Mouse (Mus musculus): Measurements from ENCODE around the gene Atp6v1e1.
"Not testable (repeated sequence)": the region's sequence is repeated elsewhere in the genome, so short reads cannot be mapped to it uniquely, and the experiment has no call there.

The Atp6v1e1 gene

DNA sequence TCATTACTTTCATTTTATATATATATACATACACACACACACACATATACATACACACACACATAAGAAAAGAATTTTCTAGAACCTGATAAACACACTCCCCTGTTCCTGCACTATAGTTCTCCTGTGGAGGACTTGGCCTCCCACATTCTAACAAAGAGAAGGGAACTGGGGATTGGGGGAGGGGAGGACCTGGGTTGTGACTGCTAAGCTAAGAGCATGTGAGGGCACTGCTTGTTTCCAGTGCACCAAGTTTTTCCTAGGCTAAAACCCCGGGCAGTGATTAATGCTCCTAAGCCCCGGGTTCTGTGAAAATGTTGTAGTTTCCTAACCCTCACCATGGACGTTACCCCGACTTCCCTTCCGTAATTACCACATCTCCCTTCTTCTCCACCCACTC, 2.4 kb downstream of the Atp6v1e1 start:
- no peak for DNase-seq (ENCODE audit: low spot score in 2 of 2)

DNA sequence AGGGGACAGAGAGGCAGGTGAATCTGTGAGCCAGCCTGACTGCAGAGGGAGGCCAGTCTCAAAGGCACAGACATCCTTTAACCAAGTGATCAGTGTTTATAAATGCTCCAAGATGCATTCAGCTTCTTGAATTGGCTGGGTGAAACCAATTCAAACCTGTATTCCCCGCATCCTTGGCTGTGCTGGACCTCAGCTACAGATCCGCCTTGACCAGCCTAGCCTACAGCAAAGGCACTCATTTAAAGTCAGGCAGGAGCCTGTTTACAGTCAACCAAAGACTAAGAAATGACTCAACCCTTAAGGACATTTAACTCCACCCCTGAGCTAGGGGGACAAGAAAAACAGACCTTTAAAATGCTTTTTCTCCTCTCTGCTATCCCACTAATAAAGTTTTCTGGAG, 3.3 kb downstream of the Atp6v1e1 start:
- no peak for DNase-seq (ENCODE audit: low spot score in 2 of 2)

- not testable (repeated sequence) for DNase-seq (ENCODE audit: low spot score in 2 of 2)
Observed at GRCm38 (mm10) chr6:120811999-120812398, 10.6 kb downstream of the Atp6v1e1 start.

GRCm38 (mm10) chr6:120807738-120808081, 14.9 kb downstream of the Atp6v1e1 start:
- DNase-seq (ENCODE audit: low spot score in 2 of 2): no peak

GRCm38 (mm10) chr6:120806999-120807737, 15.4 kb downstream of the Atp6v1e1 start:
- DNase-seq (ENCODE audit: low spot score in 2 of 2): no peak

- no peak for DNase-seq (ENCODE audit: low spot score in 2 of 2)
Observed at GRCm38 (mm10) chr6:120799581-120800041, 23.0 kb downstream of the Atp6v1e1 start.

- DNase-seq (ENCODE audit: low spot score in 2 of 2): no peak
Observed at GRCm38 (mm10) chr6:120798905-120799304, 23.7 kb downstream of the Atp6v1e1 start.

GRCm38 (mm10) chr6:120798019-120798418, 24.6 kb downstream of the Atp6v1e1 start:
- no peak for DNase-seq (ENCODE audit: low spot score in 2 of 2)

DNA sequence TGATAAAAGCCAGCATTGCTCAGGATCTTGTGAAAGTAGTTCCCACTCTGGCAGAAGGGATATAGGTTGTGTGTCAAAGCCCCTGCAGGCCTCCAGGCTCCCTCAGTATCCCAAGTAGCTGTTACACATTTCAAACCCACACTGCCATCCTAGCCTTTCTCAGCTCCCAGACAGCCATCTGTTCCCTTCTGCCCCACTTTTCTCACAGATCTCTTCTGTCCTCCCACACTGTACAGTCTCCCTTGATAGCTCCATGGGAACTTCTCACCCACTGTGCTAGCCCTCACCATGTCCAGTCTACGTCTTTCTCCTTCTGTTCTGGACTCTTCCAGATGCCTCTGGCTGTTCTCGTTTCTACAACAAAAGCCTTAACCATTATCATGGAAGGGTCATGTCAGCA, 26.5 kb downstream of the Atp6v1e1 start:
- DNase-seq (ENCODE audit: low spot score in 2 of 2): no peak

- no peak for DNase-seq (ENCODE audit: low spot score in 2 of 2)
Observed at GRCm38 (mm10) chr6:120795422-120796086, 27.0 kb downstream of the Atp6v1e1 start.

DNA sequence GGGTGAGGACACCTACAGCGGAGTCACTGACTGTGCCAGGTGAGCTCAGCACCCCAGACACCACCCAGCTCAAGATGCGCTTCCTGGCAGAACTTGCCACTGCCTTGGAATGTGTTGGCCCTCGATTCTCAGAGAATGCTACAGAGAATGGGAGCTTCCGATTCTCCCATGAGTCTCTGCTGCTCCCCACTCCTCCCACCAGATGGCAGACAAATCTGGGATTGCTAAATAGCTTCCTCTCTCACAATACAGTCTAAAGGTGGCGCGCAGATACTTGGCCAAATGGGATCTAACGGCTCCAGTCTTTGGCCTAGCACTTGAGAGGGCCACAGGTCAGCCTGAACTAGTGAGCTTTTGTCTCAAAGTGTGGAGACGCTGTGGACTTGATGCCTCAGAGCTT, 29.6 kb downstream of the Atp6v1e1 start:
- no peak for DNase-seq (ENCODE audit: low spot score in 2 of 2)

- no peak for DNase-seq (ENCODE audit: low spot score in 2 of 2)
Observed at GRCm38 (mm10) chr6:120790717-120791116, 31.9 kb downstream of the Atp6v1e1 start.

- no peak for DNase-seq (ENCODE audit: low spot score in 2 of 2)
Observed at GRCm38 (mm10) chr6:120790153-120790552, 32.4 kb downstream of the Atp6v1e1 start.

- DNase-seq (ENCODE audit: low spot score in 2 of 2): no peak
Observed at GRCm38 (mm10) chr6:120788904-120789303, 33.7 kb downstream of the Atp6v1e1 start.

DNA sequence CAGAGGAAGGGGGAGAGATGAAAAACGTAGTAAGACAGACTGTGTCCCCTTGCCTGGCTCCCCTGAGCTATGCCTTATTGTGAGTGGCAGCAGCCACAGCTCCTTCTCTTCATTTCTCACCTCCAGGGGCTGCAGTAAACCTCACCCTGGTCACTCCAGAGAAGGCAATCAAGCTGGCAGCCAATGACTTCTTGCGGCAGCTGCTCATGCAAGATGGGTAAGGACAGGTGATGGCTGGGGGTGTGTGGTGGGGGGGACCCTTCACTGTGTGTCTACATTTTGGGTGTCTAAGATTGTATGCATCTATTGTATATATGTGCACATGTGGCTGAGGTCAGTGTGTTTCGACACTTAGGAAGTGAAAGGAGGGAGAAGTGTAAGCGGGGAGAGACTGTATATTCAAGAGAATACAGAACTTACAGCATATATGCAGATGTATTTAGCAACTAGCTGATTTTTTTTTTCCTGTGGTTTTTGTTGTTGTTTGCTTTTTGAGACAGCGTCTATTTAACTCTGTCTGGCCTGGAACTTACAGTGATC, 34.5 kb downstream of the Atp6v1e1 start:
- DNase-seq (ENCODE audit: low spot score in 2 of 2): no peak

GRCm38 (mm10) chr6:120784351-120784750, 38.2 kb downstream of the Atp6v1e1 start:
- no peak for DNase-seq (ENCODE audit: low spot score in 2 of 2)

GRCm38 (mm10) chr6:120782948-120783347, 39.6 kb downstream of the Atp6v1e1 start:
- DNase-seq (ENCODE audit: low spot score in 2 of 2): no peak

DNA sequence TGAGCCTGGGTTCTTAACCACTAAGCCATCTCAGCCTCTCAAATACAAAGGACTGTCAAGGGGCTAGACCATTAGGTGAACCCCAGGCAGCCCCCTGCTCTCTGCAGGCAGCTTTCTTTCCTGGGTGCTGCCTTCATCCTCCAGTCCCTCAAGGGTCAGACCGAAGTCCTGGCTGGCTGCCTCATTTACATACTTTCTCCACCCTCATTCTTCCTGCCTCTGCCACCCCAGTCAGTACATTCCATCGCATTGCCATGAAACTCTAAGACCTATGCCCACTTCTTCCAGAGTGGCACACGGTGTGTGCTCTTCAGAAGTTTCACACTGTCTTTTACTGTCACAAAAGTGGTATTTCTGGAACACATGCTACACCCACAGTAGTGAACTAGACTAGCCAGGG, 44.4 kb downstream of the Atp6v1e1 start:
- no peak for DNase-seq (ENCODE audit: low spot score in 2 of 2)

- DNase-seq (ENCODE audit: low spot score in 2 of 2): no peak
Observed at GRCm38 (mm10) chr6:120777533-120777932, 45.1 kb downstream of the Atp6v1e1 start.

- DNase-seq (ENCODE audit: low spot score in 2 of 2): no peak
Observed at GRCm38 (mm10) chr6:120776286-120776685, 46.3 kb downstream of the Atp6v1e1 start.

- DNase-seq (ENCODE audit: low spot score in 2 of 2): no peak
Observed at GRCm38 (mm10) chr6:120773763-120774162, 48.8 kb downstream of the Atp6v1e1 start.

DNA sequence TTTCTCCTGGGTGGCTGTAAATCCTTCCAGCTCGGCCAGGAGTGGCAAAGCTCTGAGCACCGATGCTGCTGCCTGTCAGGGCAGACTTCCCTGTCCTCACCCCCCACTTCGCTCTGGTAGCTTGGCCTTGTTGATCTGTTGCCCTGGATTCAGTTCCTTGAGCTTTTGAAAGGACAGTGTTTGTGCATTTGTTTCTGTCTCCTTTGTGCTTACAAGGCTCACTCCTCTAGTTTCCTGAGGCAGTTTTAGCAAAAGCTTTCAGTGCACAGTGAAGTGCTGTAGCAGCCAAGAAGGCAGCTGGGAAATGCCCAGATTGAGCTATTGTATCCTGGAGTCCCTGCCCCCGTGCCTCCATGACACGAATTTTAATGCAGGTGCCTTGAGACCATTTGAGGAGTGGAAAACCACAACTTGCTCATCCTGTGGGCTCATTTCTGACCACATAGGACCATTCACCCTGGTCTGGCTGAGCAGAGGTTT, 49.4 kb downstream of the Atp6v1e1 start, which contains the start of gene Slc25a18:
Gene Slc25a18 (plus strand): TSS at position 430 of the 480 bp plus-strand sequence.
- no peak for DNase-seq (ENCODE audit: low spot score in 2 of 2)

GRCm38 (mm10) chr6:120772025-120772424, 50.6 kb downstream of the Atp6v1e1 start:
- no peak for DNase-seq (ENCODE audit: low spot score in 2 of 2)
